Mouse (Mus musculus) cortical plate, adult 2 months (tissue): Measurements from ENCODE around the gene Fmnl2.

ENCODE experiments used
- CTCF ChIP-seq: fragments of 200-500 bp; IDR thresholded peaks from 2 replicates; pipeline ENCODE4 v1.5.1; 2011; ENCODE audit warnings: mild to moderate bottlenecking, control low read depth, low read length; ENCODE audit not compliant: insufficient read depth; ENCODE audit errors: extremely low read depth
- POLR2A ChIP-seq: fragments of 200-500 bp; IDR thresholded peaks from 2 replicates; pipeline ENCODE4 v1.6.1; 2011; ENCODE audit warnings: mild to moderate bottlenecking, low read length, control low read depth; ENCODE audit not compliant: insufficient read depth; ENCODE audit errors: extremely low read depth

DNA sequence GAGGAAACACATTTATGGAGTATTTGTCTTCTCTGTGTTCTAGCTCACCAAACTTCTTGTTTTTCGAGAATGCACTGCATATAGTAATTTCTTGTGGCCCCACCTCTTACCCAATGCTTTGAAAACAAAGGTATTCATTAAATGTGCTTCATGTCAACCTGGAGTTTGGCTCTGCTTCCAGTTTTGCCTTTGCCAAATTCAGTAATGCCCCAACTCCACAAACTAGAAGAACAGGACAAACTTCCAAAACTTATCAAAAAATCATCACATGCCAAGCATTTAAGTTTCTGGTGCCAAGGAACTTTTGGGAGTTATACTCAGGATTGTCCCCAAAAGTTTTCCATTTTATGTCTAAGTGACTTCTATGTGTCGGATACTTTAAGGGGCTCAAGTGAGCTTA is 35.4 kb upstream of the Fmnl2 start:
- TF ChIP-seq CTCF (no peak), POLR2A (no peak)
